ENCODE assay signal across 9 mouse cellular contexts in the genomic region with DNA sequence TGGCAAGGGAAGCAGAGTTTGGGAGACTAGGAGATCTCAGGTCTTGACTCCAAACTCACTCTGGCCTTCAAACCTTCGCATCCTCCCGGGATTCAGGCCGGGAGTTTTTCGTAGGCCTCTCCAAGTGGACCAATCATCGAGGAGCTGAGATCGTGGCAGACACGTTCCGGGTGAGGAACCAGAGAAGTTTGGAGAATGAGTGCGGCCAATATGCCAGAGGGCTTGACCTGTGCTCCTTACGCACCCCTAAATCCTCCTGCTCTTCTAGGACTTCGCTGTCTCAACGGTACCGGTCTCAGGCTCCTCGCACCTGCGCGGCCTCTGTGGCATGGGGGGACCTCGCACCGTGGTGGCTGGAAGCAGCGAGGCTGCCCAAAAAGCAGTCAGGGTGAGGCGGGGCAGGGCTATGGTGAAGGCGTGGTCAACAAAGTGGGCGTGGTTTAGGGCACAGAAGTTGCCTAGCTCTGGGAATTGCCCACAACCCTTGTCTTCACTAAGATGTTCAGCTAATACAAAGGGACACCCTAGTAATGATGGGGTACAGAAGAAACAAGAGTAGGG. TPM values are rescaled to one million over a fixed set of nuclear protein-coding genes. Genes with fewer than 3 reads are reported as not detected.
DNase-seq lines count a peak whose midpoint lies in the region; ATAC-seq lines count a peak whose summit lies in the region.
"Had no signal": no experiment of that assay in that cellular context is flagged by ENCODE, and none has a peak within 500 bp of the region (broad histone marks: within the 10 kb centered on the region; RNA-seq: fewer than 3 reads in every experiment).

No protein-coding gene starts in this region.

- 62% methylated on average over 22 of the region's 22 CpGs for WGBS in limb, embryonic 15.5 days
- 58% methylated on average over 22 of the region's 22 CpGs for WGBS in stomach, embryonic 15.5 days

- no peak for ATAC-seq in limb, embryonic 15.5 days (ENCODE audit: insufficient number of reproducible peaks, low FRiP score, low TSS enrichment, low read depth)
- ATAC-seq in stomach, embryonic 15.5 days (ENCODE audit: insufficient read depth, low FRiP score, low read depth): no peak

- peak; percentile 61 for DNase-seq in ES-CJ7 (ENCODE audit: low read depth, low spot score)
- DNase-seq in heart, postnatal 4 days: peak; percentile 50
- DNase-seq in ovary, postnatal 14 days (ENCODE audit: low spot score): no peak
- no peak for DNase-seq in adrenal gland, adult 18-20 months (ENCODE audit: low spot score in 2 of 2)

- peak overlapping the region; percentile 70; the same call in 1 of the 2 replicates for H3K9ac ChIP-seq in limb, embryonic 15.5 days
- no peak overlapping the region; the same call in 1 of the 2 replicates for H3K9ac ChIP-seq in stomach, embryonic 15.5 days

- no peaks in the 10 kb centered on the region; the same call in 1 of the 2 replicates for H3K4me1 ChIP-seq in brown adipose tissue, adult 24 weeks (ENCODE audit: control insufficient read depth, insufficient read depth, insufficient read length, low read length)
- H3K4me1 ChIP-seq in limb, embryonic 15.5 days: peaks cover 43% of the 10 kb centered on the region
- H3K4me1 ChIP-seq in stomach, embryonic 15.5 days: peaks cover 58% of the 10 kb centered on the region

- peaks cover 44% of the 10 kb centered on the region for H3K36me3 ChIP-seq in limb, embryonic 15.5 days
- H3K36me3 ChIP-seq in stomach, embryonic 15.5 days: peaks cover 33% of the 10 kb centered on the region

- no peaks in the 10 kb centered on the region for H3K9me3 ChIP-seq in limb, embryonic 15.5 days
- H3K9me3 ChIP-seq in stomach, embryonic 15.5 days: no peaks in the 10 kb centered on the region

- peaks cover 20% of the 10 kb centered on the region for H3K27me3 ChIP-seq in limb, embryonic 15.5 days
- no peaks in the 10 kb centered on the region for H3K27me3 ChIP-seq in stomach, embryonic 15.5 days (replicated peaks)

- no peak overlapping the region for H3K27ac ChIP-seq in brown adipose tissue, adult 24 weeks (replicated peaks; ENCODE audit: low read depth, low read length)
- H3K27ac ChIP-seq in limb, embryonic 15.5 days: peak overlapping the region; percentile 95; the same call in 1 of the 2 replicates
- no peak overlapping the region for H3K27ac ChIP-seq in stomach, embryonic 15.5 days

- H3K4me2 ChIP-seq in limb, embryonic 15.5 days: peak overlapping the region; percentile 84
- peak overlapping the region; percentile 83 for H3K4me2 ChIP-seq in stomach, embryonic 15.5 days

- peak overlapping the region; percentile 89; the same call in 1 of the 2 replicates for H3K4me3 ChIP-seq in brown adipose tissue, adult 24 weeks (ENCODE audit: insufficient read depth, low read depth, low read length)
- peak overlapping the region; percentile 68 for H3K4me3 ChIP-seq in limb, embryonic 15.5 days
- peak overlapping the region; percentile 69 for H3K4me3 ChIP-seq in stomach, embryonic 15.5 days (replicated peaks)

RNA-seq across cellular contexts. Expression of gene Ddah2, which starts 2.0 kb away (rescaled TPM):
- 9.4 and 11.6 TPM in 2 replicates for polyA plus RNA-seq in brown adipose tissue, adult 24 weeks (2012; ENCODE audit: insufficient read depth, insufficient read length, missing spikeins)
- total RNA-seq in heart, postnatal 4 days (2021): 100 to 1,000 TPM; 104 to 106 TPM
- polyA plus RNA-seq in limb, embryonic 15.5 days (2015; fragmentation: Nextera tagmentation; extraction: Ambion mirVana): 321 and 336 TPM in 2 replicates
- polyA plus RNA-seq in stomach, embryonic 15.5 days (2015; fragmentation: Nextera tagmentation; extraction: Ambion mirVana): 210 and 216 TPM in 2 replicates
- 10 to 100 TPM in 1 of 2 experiments, 1 to 10 TPM in 1; 9.1 to 17.0 TPM for total RNA-seq in adrenal gland, adult 18-20 months (2021)

RNA-seq across cellular contexts. Expression of gene Ly6g6c, which starts 4.4 kb away (rescaled TPM):
- not detected in 2 replicates for polyA plus RNA-seq in brown adipose tissue, adult 24 weeks (2012; ENCODE audit: insufficient read depth, insufficient read length, missing spikeins)
- total RNA-seq in heart, postnatal 4 days (2021): not detected
- polyA plus RNA-seq in limb, embryonic 15.5 days (2015; fragmentation: Nextera tagmentation; extraction: Ambion mirVana): 181 and 203 TPM in 2 replicates
- polyA plus RNA-seq in stomach, embryonic 15.5 days (2015; fragmentation: Nextera tagmentation; extraction: Ambion mirVana): 6.2 and 17.2 TPM in 2 replicates
- not detected for total RNA-seq in adrenal gland, adult 18-20 months (2021)
- total RNA-seq: common myeloid progenitor, adult 5-6 weeks had no signal

RNA-seq across cellular contexts. Expression of gene Mpig6b, which starts 5.2 kb away (rescaled TPM):
- not detected in 2 replicates for polyA plus RNA-seq in brown adipose tissue, adult 24 weeks (2012; ENCODE audit: insufficient read depth, insufficient read length, missing spikeins)
- total RNA-seq in heart, postnatal 4 days (2021): under 1 TPM in 1 of 2 experiments, not detected in 1; 0.47 TPM
- polyA plus RNA-seq in limb, embryonic 15.5 days (2015; fragmentation: Nextera tagmentation; extraction: Ambion mirVana): 1.0 and 1.4 TPM in 2 replicates
- 0.44 and 0.73 TPM in 2 replicates for polyA plus RNA-seq in stomach, embryonic 15.5 days (2015; fragmentation: Nextera tagmentation; extraction: Ambion mirVana)
- under 1 TPM; 0.13 to 0.22 TPM for total RNA-seq in adrenal gland, adult 18-20 months (2021)
- total RNA-seq: common myeloid progenitor, adult 5-6 weeks had no signal
- polyA plus RNA-seq: myocyte had no signal

RNA-seq across cellular contexts. Expression of gene Clic1, which starts 11.1 kb away (rescaled TPM):
- 13.6 and 16.8 TPM in 2 replicates for polyA plus RNA-seq in brown adipose tissue, adult 24 weeks (2012; ENCODE audit: insufficient read depth, insufficient read length, missing spikeins)
- total RNA-seq in heart, postnatal 4 days (2021): 100 to 1,000 TPM; 166 to 167 TPM
- 351 and 363 TPM in 2 replicates for polyA plus RNA-seq in limb, embryonic 15.5 days (2015; fragmentation: Nextera tagmentation; extraction: Ambion mirVana)
- 361 and 363 TPM in 2 replicates for polyA plus RNA-seq in stomach, embryonic 15.5 days (2015; fragmentation: Nextera tagmentation; extraction: Ambion mirVana)
- 10 to 100 TPM; 71.9 to 92.9 TPM for total RNA-seq in adrenal gland, adult 18-20 months (2021)

RNA-seq across cellular contexts. Expression of gene Msh5, which starts 14.3 kb away (rescaled TPM):
- not detected in 2 replicates for polyA plus RNA-seq in brown adipose tissue, adult 24 weeks (2012; ENCODE audit: insufficient read depth, insufficient read length, missing spikeins)
- total RNA-seq in heart, postnatal 4 days (2021): 1 to 10 TPM; 4.0 to 6.5 TPM
- polyA plus RNA-seq in limb, embryonic 15.5 days (2015; fragmentation: Nextera tagmentation; extraction: Ambion mirVana): 3.0 and 3.5 TPM in 2 replicates
- 3.8 and 4.8 TPM in 2 replicates for polyA plus RNA-seq in stomach, embryonic 15.5 days (2015; fragmentation: Nextera tagmentation; extraction: Ambion mirVana)
- 1 to 10 TPM; 1.1 to 1.3 TPM for total RNA-seq in adrenal gland, adult 18-20 months (2021)

Comparison
In these comparisons a context has a peak if more than half of its experiments do, and no peak if none do; other contexts are left out.
1. DNase-seq: peak in ES-CJ7 (single experiment) and heart, postnatal 4 days (single experiment); none in ovary, postnatal 14 days (single experiment) and adrenal gland, adult 18-20 months (0 of 2).
2. RNA of gene Ddah2, which starts 2.0 kb away (polyA plus RNA-seq): 321 to 336 TPM in limb, embryonic 15.5 days and 210 to 216 TPM in stomach, embryonic 15.5 days; 9.4 to 11.6 TPM in brown adipose tissue, adult 24 weeks; every median in the first group is over 10 times any median in the second.
3. Peak in every context shown above with its lines, with median percentiles within 50 percentile points of each other: H3K4me3 ChIP-seq.